Mouse (Mus musculus) MEL (cell line): ENCODE measurements around the gene Fcho1. TPM values are rescaled to one million over a fixed set of nuclear protein-coding genes. Genes with fewer than 3 reads are reported as not detected.

Experiments used
- DNase-seq: peaks from one replicate; pipeline ENCODE4 v3.0.0; 2011; ENCODE audit warnings: low read depth, low spot score
- H3K27ac ChIP-seq: 2 replicates; pipeline ENCODE4 v1.5.1; 2012; ENCODE audit warnings: low read depth, mild to moderate bottlenecking, control low read depth, low read length, moderate library complexity; ENCODE audit not compliant: control insufficient read depth
- H3K27me3 ChIP-seq, 2 experiments: fragments of 150-350 bp in 1 of 2; sonication (generic) in 1 of 2; 2 replicates each; pipeline ENCODE4 v1.6.1; 2012; ENCODE audit warnings: low read length in 2 of 2, mild to moderate bottlenecking in 2 of 2, improper control_type of control experiment in 1 of 2, moderate library complexity in 1 of 2; ENCODE audit not compliant: insufficient read depth in 2 of 2, control insufficient read depth in 1 of 2
- H3K36me3 ChIP-seq, 2 experiments: 2 replicates each; pipeline ENCODE4 v1.6.1; 2012 to 2014; ENCODE audit warnings: low read length in 2 of 2, improper control_type of control experiment in 1 of 2, inconsistent platforms in 1 of 2, mild to moderate bottlenecking in 1 of 2; ENCODE audit not compliant: insufficient read depth in 2 of 2, control insufficient read depth in 1 of 2
- H3K4me1 ChIP-seq, 2 experiments: fragments of 150-350 bp in 1 of 2; sonication (generic) in 1 of 2; 2 replicates each; pipeline ENCODE4 v1.6.1; 2012; ENCODE audit warnings: low read length in 2 of 2, improper control_type of control experiment in 1 of 2, mild to moderate bottlenecking in 1 of 2; ENCODE audit not compliant: insufficient read depth in 2 of 2, control insufficient read depth in 1 of 2
- H3K4me3 ChIP-seq, 2 experiments: fragments of 150-350 bp in 1 of 2; sonication (generic) in 1 of 2; 2 replicates each; pipeline ENCODE4 v1.5.1; 2012; ENCODE audit warnings: low read depth in 2 of 2, low read length in 2 of 2, mild to moderate bottlenecking in 2 of 2, moderate library complexity in 2 of 2, control low read depth in 1 of 2, improper control_type of control experiment in 1 of 2; ENCODE audit not compliant: control insufficient read depth in 1 of 2, insufficient read depth in 1 of 2
- H3K79me2 ChIP-seq: 2 replicates; pipeline ENCODE4 v1.6.1; 2012; ENCODE audit warnings: mild to moderate bottlenecking, low read length, moderate library complexity; ENCODE audit not compliant: control insufficient read depth, poor library complexity, insufficient read depth
- H3K9ac ChIP-seq: 2 replicates; pipeline ENCODE4 v1.6.1; 2012; ENCODE audit warnings: low read depth, mild to moderate bottlenecking, control low read depth, low read length, moderate library complexity; ENCODE audit not compliant: control insufficient read depth, poor library complexity, severe bottlenecking
- H3K9me3 ChIP-seq: fragments of 150-350 bp; sonication (generic); replicated peaks from 2 replicates; pipeline ENCODE4 v1.6.1; 2012; ENCODE audit warnings: mild to moderate bottlenecking, low read length, improper control_type of control experiment, moderate library complexity; ENCODE audit not compliant: insufficient read depth
- CHD1 ChIP-seq: IDR thresholded peaks from 2 replicates; pipeline ENCODE4 v1.6.1; 2012; ENCODE audit warnings: low read depth, mild to moderate bottlenecking, inconsistent platforms, low read length, improper control_type of control experiment
- CHD2 ChIP-seq: IDR thresholded peaks from 2 replicates; pipeline ENCODE4 v1.6.1; 2011; ENCODE audit warnings: low read length, improper control_type of control experiment
- E2F4 ChIP-seq: IDR thresholded peaks from 2 replicates; pipeline ENCODE4 v1.6.1; 2011; ENCODE audit warnings: low read depth, low read length, improper control_type of control experiment, borderline replicate concordance
- EP300 ChIP-seq, 2 experiments: IDR thresholded peaks; 2 replicates each; pipeline ENCODE4 v1.6.1; 2011; ENCODE audit warnings: improper control_type of control experiment in 2 of 2, low read length in 2 of 2, low read depth in 1 of 2, mild to moderate bottlenecking in 1 of 2
- ETS1 ChIP-seq: IDR thresholded peaks from 2 replicates; pipeline ENCODE4 v1.6.1; 2012; ENCODE audit warnings: low read depth, mild to moderate bottlenecking, inconsistent platforms, low read length, improper control_type of control experiment, moderate library complexity
- GABPA ChIP-seq: IDR thresholded peaks from 2 replicates; pipeline ENCODE4 v1.6.1; 2012; ENCODE audit warnings: low read depth, mild to moderate bottlenecking, inconsistent platforms, low read length, improper control_type of control experiment, moderate library complexity
- MAFK ChIP-seq: IDR thresholded peaks from 2 replicates; pipeline ENCODE4 v1.6.1; 2011; ENCODE audit warnings: low read depth, mild to moderate bottlenecking, low read length, improper control_type of control experiment, borderline replicate concordance
- MAX ChIP-seq: IDR thresholded peaks from 2 replicates; pipeline ENCODE4 v1.6.1; 2011; ENCODE audit warnings: low read length, improper control_type of control experiment
- MAZ ChIP-seq: IDR thresholded peaks from 2 replicates; pipeline ENCODE4 v1.6.1; 2012; ENCODE audit warnings: low read depth, mild to moderate bottlenecking, inconsistent platforms, low read length, improper control_type of control experiment
- MEF2A ChIP-seq: IDR thresholded peaks from 2 replicates; pipeline ENCODE4 v1.6.1; 2014; ENCODE audit warnings: low read depth, mild to moderate bottlenecking, inconsistent platforms, low read length, improper control_type of control experiment; ENCODE audit not compliant: poor library complexity, insufficient replicate concordance, severe bottlenecking; ENCODE audit errors: extremely low read depth
- MXI1 ChIP-seq: IDR thresholded peaks from 2 replicates; pipeline ENCODE4 v1.6.1; 2011; ENCODE audit warnings: mild to moderate bottlenecking, low read depth, low read length, improper control_type of control experiment
- MYB ChIP-seq: IDR thresholded peaks from 2 replicates; pipeline ENCODE4 v1.6.1; 2011; ENCODE audit warnings: mild to moderate bottlenecking, low read depth, low read length, improper control_type of control experiment
- MYC ChIP-seq: IDR thresholded peaks from 2 replicates; pipeline ENCODE4 v1.6.1; 2011; ENCODE audit warnings: low read depth, mild to moderate bottlenecking, low read length, improper control_type of control experiment, moderate library complexity
- NRF1 ChIP-seq: IDR thresholded peaks from 2 replicates; pipeline ENCODE4 v1.6.1; 2014; ENCODE audit warnings: low read depth, mild to moderate bottlenecking, inconsistent platforms, low read length, improper control_type of control experiment, moderate library complexity; ENCODE audit not compliant: poor library complexity, insufficient read depth, severe bottlenecking
- POLR2A ChIP-seq, 2 experiments: IDR thresholded peaks; 2 replicates each; pipeline ENCODE4 v1.6.1; 2011 to 2012; ENCODE audit warnings: low read length in 2 of 2, mild to moderate bottlenecking in 2 of 2, control low read depth in 1 of 2, improper control_type of control experiment in 1 of 2, low read depth in 1 of 2, moderate library complexity in 1 of 2; ENCODE audit not compliant: control insufficient read depth in 1 of 2, insufficient read depth in 1 of 2, poor library complexity in 1 of 2
- POLR2AphosphoS5 ChIP-seq: IDR thresholded peaks from 2 replicates; pipeline ENCODE4 v1.6.1; 2012; ENCODE audit warnings: low read depth, borderline replicate concordance, mild to moderate bottlenecking, inconsistent platforms, low read length, moderate library complexity, mixed read lengths
- RAD21 ChIP-seq: IDR thresholded peaks from 2 replicates; pipeline ENCODE4 v1.6.1; 2011; ENCODE audit warnings: mild to moderate bottlenecking, low read depth, low read length, improper control_type of control experiment
- RCOR1 ChIP-seq: IDR thresholded peaks from 2 replicates; pipeline ENCODE4 v1.6.1; 2012; ENCODE audit warnings: low read depth, mild to moderate bottlenecking, inconsistent platforms, low read length, improper control_type of control experiment
- TCF12 ChIP-seq: IDR thresholded peaks from 2 replicates; pipeline ENCODE4 v1.6.1; 2014; ENCODE audit warnings: low read depth, mild to moderate bottlenecking, inconsistent platforms, low read length, improper control_type of control experiment, moderate library complexity
- polyA plus RNA-seq, 2 experiments: library from polyadenylated mRNA; stranded (reverse) in 1 of 2; unstranded in 1 of 2; fragments of >175 nt in 1 of 2; fragments of >200 nt in 1 of 2; gene quantifications; 2 replicates each; pipeline versions ENCODE4 v1.2.1 to v1.2.4; 2012; ENCODE audit warnings: low replicate concordance in 2 of 2, low read depth in 1 of 2; ENCODE audit not compliant: insufficient read length in 2 of 2, insufficient read depth in 1 of 2, missing spikeins in 1 of 2
- total RNA-seq: library from RNA; depleted of rRNA; stranded (reverse); fragments of 300-350 nt; gene quantifications from 2 replicates; pipeline ENCODE4 v1.2.3, GENCODE M21; 2012

Fcho1 gene
- total and polyA plus RNA-seq, 3 experiments = 3.7 to 6.8 TPM; not detected in 1

DNA sequence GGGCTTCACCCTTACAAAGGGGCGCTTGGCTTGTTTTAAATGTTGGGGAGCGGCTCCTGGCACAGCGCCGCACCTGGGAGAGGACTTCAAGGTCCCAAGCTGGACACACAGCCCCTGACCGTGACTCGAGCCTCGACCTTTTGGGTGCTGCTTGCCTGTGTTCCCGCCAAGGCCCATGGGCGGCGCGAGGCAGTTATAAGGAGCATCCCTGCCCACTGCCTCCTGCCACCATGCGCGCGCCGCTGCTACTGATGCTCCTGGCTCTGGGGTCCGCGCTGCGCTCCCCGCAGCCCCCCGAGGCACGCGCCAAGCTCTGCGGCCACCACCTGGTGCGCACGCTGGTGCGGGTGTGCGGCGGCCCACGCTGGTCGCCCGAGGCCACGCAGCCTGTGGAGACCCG is 36.5 kb downstream of the Fcho1 start, which contains the start of gene Insl3:
Gene Insl3, plus strand, starts transcription at position 187 of the 400 bp plus-strand sequence.
- TF ChIP-seq MAX (no peak), CHD1 (no peak), MAZ (no peak), NRF1 (no peak), EP300 (IDR thresholded peaks at IDR 0.05; ENCODE audit: low read depth in 1 of 2, low read length in 2 of 2) (no peak), POLR2AphosphoS5 (no peak), MEF2A (no peak), E2F4 (no peak), MXI1 (no peak), GABPA (no peak)
- H3K27me3 ChIP-seq = no peaks in the 10 kb centered on the region
- H3K9ac ChIP-seq = no peak within 1 kb of the TSS
- no peak within 1 kb of the TSS for H3K27ac ChIP-seq
- H3K4me1 ChIP-seq = no peaks in the 10 kb centered on the region
- no peak for DNase-seq
- no peaks in the 10 kb centered on the region for H3K79me2 ChIP-seq
- H3K36me3 ChIP-seq = no peaks in the 10 kb centered on the region
- H3K9me3 ChIP-seq = no peaks in the 10 kb centered on the region
- no peak within 1 kb of the TSS for H3K4me3 ChIP-seq

DNA sequence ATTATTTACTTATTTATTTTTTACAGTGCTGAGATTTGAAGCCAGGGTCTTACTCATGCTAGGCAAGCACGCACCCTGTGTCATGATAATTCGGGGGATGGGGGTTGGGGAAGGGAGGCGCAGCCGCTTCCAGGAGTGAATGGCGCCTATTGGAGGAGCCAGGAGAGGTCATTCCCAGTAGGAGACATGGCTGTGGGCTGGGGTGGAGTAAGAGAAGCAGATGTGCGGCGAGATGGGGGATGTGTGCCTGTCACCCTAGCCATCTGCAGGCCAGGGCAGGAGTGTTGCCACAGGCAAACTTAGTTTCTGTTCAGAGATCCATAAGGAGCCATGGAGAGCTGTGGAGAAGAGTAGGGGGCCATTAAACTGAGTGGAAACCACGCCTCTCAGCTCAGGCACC is 37.9 kb downstream of the Fcho1 start:
- TF ChIP-seq POLR2A (IDR thresholded peaks at IDR 0.05; ENCODE audit: control insufficient read depth in 1 of 2, insufficient read depth in 1 of 2, low read depth in 1 of 2, low read length in 2 of 2, poor library complexity in 1 of 2) = no peak
- no peak for TF ChIP-seq CHD2
- TF ChIP-seq MYC = no peak
- TF ChIP-seq MEF2A = no peak
- no peak for TF ChIP-seq ETS1
- no peak for TF ChIP-seq MXI1
- TF ChIP-seq MAFK = no peak
- no peak for TF ChIP-seq TCF12
- no peak for TF ChIP-seq GABPA
- no peak for TF ChIP-seq RCOR1
- TF ChIP-seq MAX = no peak
- TF ChIP-seq MYB = no peak
- TF ChIP-seq RAD21 = no peak
- TF ChIP-seq, all 39 proteins: peak for 0
- Histone ChIP-seq H3K36me3 (no peaks in the 10 kb centered on the region), H3K27ac (no peak overlapping the region), H3K27me3 (no peaks in the 10 kb centered on the region), H3K9me3 (no peaks in the 10 kb centered on the region), H3K79me2 (no peaks in the 10 kb centered on the region), H3K4me1 (no peaks in the 10 kb centered on the region), H3K9ac (no peak overlapping the region), H3K4me3 (no peak overlapping the region)
- no peak for DNase-seq
